8 mouse cellular contexts compared by ENCODE assay signal in genomic region chr5:98181686-98182602, GRCm38 (mm10). TPM values are rescaled to one million over a fixed set of nuclear protein-coding genes. Genes with fewer than 3 reads are reported as not detected.
DNase-seq lines count a peak whose midpoint lies in the region; ATAC-seq and TF ChIP-seq lines count a peak whose summit lies in the region.
"Had no signal": no experiment of that assay in that cellular context is flagged by ENCODE, and none has a peak within 500 bp of the region (broad histone marks: within the 10 kb centered on the region; RNA-seq: fewer than 3 reads in every experiment).

No protein-coding gene starts in this region.

- peaks cover 6% of the 10 kb centered on the region; the same call in 1 of the 2 replicates for H3K4me1 ChIP-seq in lung, adult 2 months (ENCODE audit: control insufficient read depth, insufficient read depth, low read length)
- H3K4me1 ChIP-seq in forebrain, embryonic 12.5 days = peaks cover 60% of the 10 kb centered on the region
- H3K4me1 ChIP-seq in hindbrain, embryonic 16.5 days (ENCODE audit: control insufficient read depth, insufficient read depth, low read depth, low read length) = peaks cover 26% of the 10 kb centered on the region
- peaks cover 46% of the 10 kb centered on the region for H3K4me1 ChIP-seq in neural tube, embryonic 12.5 days

- peaks cover 91% of the 10 kb centered on the region for H3K27me3 ChIP-seq in forebrain, embryonic 12.5 days
- peaks cover 11% of the 10 kb centered on the region for H3K27me3 ChIP-seq in hindbrain, embryonic 16.5 days (replicated peaks; ENCODE audit: control insufficient read depth, insufficient read depth, low read length)
- peaks cover 38% of the 10 kb centered on the region for H3K27me3 ChIP-seq in neural tube, embryonic 12.5 days (replicated peaks)

- no peak for TF ChIP-seq POLR2A in lung, adult 2 months (IDR thresholded peaks at IDR 0.05; ENCODE audit: borderline replicate concordance, extremely low read depth, low read depth, low read length)

- no peak for ATAC-seq in forebrain, embryonic 12.5 days (ENCODE audit: low FRiP score)
- no peak for ATAC-seq in hindbrain, embryonic 16.5 days
- peak; percentile 1 for ATAC-seq in neural tube, embryonic 12.5 days (ENCODE audit: low FRiP score, low read depth)

- no peak for DNase-seq in lung, adult 2 months
- no peak for DNase-seq in lung, postnatal 25 days (ENCODE audit: low spot score)
- no peak for DNase-seq in urinary bladder, postnatal 10 days (ENCODE audit: low spot score)
- DNase-seq in thymus, postnatal 0 days (ENCODE audit: low spot score) = no peak
- DNase-seq: right cerebral cortex, postnatal 25 days had no signal

- H3K4me3 ChIP-seq in lung, adult 2 months (replicated peaks; ENCODE audit: extremely low read depth, low read depth, low read length) = peak overlapping the region; percentile 64
- H3K4me3 ChIP-seq in forebrain, embryonic 12.5 days (replicated peaks) = peak overlapping the region; percentile 39
- peak overlapping the region; percentile 46 for H3K4me3 ChIP-seq in hindbrain, embryonic 16.5 days (ENCODE audit: low read length)
- peak overlapping the region; percentile 39 for H3K4me3 ChIP-seq in neural tube, embryonic 12.5 days

- peak overlapping the region; percentile 56 for H3K4me2 ChIP-seq in forebrain, embryonic 12.5 days
- H3K4me2 ChIP-seq in hindbrain, embryonic 16.5 days (ENCODE audit: low read length) = peak overlapping the region; percentile 62
- peak overlapping the region; percentile 99 for H3K4me2 ChIP-seq in neural tube, embryonic 12.5 days (replicated peaks)

- no peaks in the 10 kb centered on the region for H3K9me3 ChIP-seq in forebrain, embryonic 12.5 days
- no peaks in the 10 kb centered on the region for H3K9me3 ChIP-seq in hindbrain, embryonic 16.5 days (ENCODE audit: control insufficient read depth, low read length)
- H3K9me3 ChIP-seq in neural tube, embryonic 12.5 days = no peaks in the 10 kb centered on the region

- TF ChIP-seq CTCF in lung, adult 2 months (IDR thresholded peaks at IDR 0.05; ENCODE audit: insufficient read depth, low read length) = no peak

- 15% methylated on average over 16 of the region's 16 CpGs for WGBS in lung, adult 2 months
- WGBS in forebrain, embryonic 12.5 days = 3% methylated on average over 16 of the region's 16 CpGs
- 6% methylated on average over 16 of the region's 16 CpGs for WGBS in hindbrain, embryonic 16.5 days
- 1% methylated on average over 16 of the region's 16 CpGs for WGBS in neural tube, embryonic 12.5 days

- H3K27ac ChIP-seq in forebrain, embryonic 12.5 days = peak overlapping the region; percentile 68
- H3K27ac ChIP-seq in hindbrain, embryonic 16.5 days (ENCODE audit: low read depth, low read length) = peak overlapping the region; percentile 68
- peak overlapping the region; percentile 68; the same call in 1 of the 2 replicates for H3K27ac ChIP-seq in neural tube, embryonic 12.5 days

- peak overlapping the region; percentile 56; the same call in 1 of the 2 replicates for H3K9ac ChIP-seq in forebrain, embryonic 12.5 days
- H3K9ac ChIP-seq in hindbrain, embryonic 16.5 days (ENCODE audit: low read depth, low read length) = peak overlapping the region; percentile 58
- peak overlapping the region; percentile 65 for H3K9ac ChIP-seq in neural tube, embryonic 12.5 days

- H3K36me3 ChIP-seq in forebrain, embryonic 12.5 days (replicated peaks) = no peaks in the 10 kb centered on the region
- no peaks in the 10 kb centered on the region for H3K36me3 ChIP-seq in hindbrain, embryonic 16.5 days (ENCODE audit: control insufficient read depth, insufficient read depth, low read length)
- no peaks in the 10 kb centered on the region for H3K36me3 ChIP-seq in neural tube, embryonic 12.5 days

RNA-seq across cellular contexts. Expression of gene Prdm8, which starts 14.9 kb away (rescaled TPM):
- polyA plus RNA-seq in lung, adult 2 months (2012; rRNA removed) = 3.6 and 4.7 TPM in 2 replicates
- polyA plus RNA-seq in forebrain, embryonic 12.5 days (2016; fragmentation: Nextera tagmentation; extraction: Ambion mirVana) = 3.0 and 3.2 TPM in 2 replicates
- 3.1 and 3.2 TPM in 2 replicates for polyA plus RNA-seq in hindbrain, embryonic 16.5 days (2015; fragmentation: Nextera tagmentation; extraction: Ambion mirVana)
- 5.2 and 6.0 TPM in 2 replicates for polyA plus RNA-seq in neural tube, embryonic 12.5 days (2016; fragmentation: Nextera tagmentation; extraction: Ambion mirVana)
- polyA plus RNA-seq in thymus, postnatal 0 days (2015; fragmentation: Nextera tagmentation; extraction: Ambion mirVana) = not detected in 2 replicates
